Mouse (Mus musculus): ENCODE results near the gene Sdhaf2. TPM values are rescaled to one million over a fixed set of nuclear protein-coding genes. Genes with fewer than 3 reads are reported as not detected.

The Sdhaf2 gene
- total RNA-seq, 2 experiments from 2014 or later, result 52.9 to 53.4 TPM

DNA sequence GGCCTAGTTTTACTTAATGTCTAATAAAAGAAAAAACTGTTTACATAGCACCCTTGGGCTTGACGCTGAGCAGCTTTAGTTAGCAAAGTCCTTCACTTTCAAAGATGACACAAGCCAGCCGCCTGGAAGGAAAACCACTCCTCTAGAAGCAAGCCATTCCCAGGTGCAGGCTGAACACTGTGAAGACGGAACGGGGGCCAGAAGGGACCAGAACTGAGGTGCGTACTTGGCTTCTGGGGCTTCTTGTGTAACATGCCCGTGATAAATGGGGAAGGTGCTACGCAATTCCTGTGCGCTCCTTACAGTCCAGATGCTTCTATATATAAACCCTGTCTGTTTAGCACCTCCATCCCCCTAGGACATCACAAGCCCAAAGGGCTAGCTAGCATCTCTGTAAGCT lies 25.4 kb downstream of the Sdhaf2 start:
- no peak for DNase-seq (ENCODE audit: low spot score in 2 of 2)

DNA sequence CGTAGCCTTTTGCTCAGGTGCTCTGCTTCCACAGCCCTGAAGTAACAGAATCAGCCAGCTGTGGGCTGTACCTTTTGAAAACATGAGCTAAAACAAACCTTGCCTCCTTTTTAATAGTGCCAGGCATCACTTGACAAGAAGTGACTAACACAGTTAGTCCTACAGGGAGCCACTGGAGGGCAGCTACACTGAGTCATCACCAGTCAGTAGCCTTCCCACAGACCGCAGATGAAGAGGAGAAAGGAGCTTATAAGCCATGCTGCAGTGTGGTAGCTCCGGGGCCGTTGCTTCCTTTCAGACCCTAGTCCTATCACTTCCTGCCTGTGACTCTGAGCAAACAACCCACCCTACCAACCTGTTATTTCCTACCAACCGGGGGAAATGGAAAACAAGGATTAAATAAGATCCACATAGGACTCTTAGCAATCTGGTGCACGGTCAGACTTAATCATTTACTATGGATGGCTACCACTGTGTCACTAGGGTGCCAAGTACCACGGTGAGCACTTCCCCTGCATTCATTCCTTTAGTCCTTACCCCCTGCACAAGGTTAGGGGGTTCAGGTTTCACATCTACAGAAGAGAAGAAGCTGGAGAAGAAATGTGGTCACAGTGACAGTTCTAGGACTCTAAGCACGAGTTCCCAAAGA lies 28.3 kb downstream of the Sdhaf2 start:
- no peak for DNase-seq (ENCODE audit: low spot score in 2 of 2)

GRCm38 (mm10) chr19:10496976-10497375 lies 29.0 kb downstream of the Sdhaf2 start:
- DNase-seq (ENCODE audit: low spot score in 2 of 2), result no peak

GRCm38 (mm10) chr19:10495670-10496069 lies 30.3 kb downstream of the Sdhaf2 start:
- DNase-seq (ENCODE audit: low spot score in 2 of 2), result no peak

DNA sequence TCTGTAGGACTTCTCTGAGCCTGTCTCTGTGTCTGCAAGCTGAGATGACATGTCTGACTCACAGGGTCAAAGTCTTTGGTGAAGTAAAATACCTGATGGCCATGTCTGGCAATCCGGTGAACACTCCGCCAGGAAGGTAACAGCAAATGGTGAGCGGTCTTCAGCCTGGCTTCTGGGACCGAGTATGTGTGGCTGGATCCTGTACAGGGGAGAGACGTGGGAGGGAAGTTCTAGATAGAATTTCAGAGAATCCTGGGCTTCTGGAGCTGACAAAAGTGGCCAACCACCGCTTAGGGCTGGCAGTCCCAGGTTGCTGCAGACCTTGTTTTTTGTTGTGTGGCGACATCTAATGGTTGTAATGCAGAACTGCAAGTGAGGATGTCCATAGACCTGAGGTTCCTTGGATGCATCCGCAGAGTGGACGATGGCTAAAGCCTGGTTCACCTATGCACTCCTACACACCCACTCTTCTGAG lies 39.6 kb downstream of the Sdhaf2 start:
- DNase-seq (ENCODE audit: low spot score in 2 of 2), result peak; percentile 41 to 60

DNA sequence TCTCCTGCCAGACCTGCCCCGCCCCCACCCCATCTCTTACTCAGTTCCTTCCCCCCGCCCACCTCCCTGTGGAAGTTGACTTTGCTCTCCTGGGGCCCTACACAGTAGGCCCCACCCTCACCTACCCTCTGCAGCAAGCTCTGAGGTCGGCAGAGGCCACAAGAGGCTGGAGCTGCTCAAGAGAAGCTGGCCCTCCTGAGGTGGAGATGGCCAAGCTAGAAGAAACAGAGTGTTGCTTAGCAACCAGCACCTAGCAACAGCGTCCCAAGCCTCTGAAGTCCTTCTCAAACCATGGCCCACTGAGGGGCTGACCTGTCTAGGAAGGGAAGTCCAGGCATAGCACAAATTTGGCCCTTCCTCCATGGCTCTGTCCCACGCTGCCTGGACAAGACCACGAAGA lies 43.2 kb downstream of the Sdhaf2 start, which contains the start of gene Ppp1r32:
Ppp1r32 (minus strand) TSS at position 226 of the 400 bp plus-strand sequence.
- no peak for DNase-seq (ENCODE audit: low spot score in 2 of 2)

DNA sequence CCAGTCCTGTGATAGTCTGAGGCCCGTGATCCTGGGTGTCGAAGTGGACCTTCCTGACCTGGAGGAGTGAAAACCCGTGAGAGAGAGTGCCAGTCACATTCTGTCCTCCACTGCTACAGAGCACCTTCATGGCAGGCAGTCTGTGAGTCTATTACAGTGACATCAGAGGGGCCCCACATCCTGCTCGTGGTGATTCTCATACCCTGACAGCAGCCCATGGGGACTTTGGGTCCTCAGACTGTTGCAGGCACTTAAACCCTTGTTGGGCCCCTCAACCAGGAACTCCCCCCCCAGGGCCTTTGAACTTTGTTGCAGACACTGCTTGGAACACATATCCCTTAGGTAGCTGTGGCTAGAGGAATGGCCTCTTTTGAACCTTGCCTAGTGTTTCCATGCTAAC lies 46.4 kb downstream of the Sdhaf2 start:
- no peak for DNase-seq (ENCODE audit: low spot score in 2 of 2)

DNA sequence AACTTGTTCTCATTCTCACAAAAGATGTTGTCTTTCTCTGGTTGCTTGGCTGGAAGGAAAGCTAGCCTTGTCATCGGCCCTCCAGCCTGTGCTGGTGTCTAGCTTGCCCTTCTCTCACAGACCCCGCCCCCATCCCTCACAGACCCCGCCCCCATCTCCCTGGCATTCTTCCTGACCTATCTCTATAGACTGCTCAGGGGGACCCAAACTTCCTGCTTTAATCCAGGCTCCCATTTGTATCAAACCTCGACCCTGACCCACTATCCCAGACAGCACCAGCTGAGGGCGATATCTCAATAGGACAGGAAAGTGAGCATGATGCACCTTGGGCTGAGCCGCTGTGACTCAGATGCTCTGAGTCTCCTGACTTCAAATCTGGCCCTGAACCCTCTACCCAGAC lies 52.2 kb downstream of the Sdhaf2 start:
- no peak for DNase-seq (ENCODE audit: low spot score in 2 of 2)

- DNase-seq (ENCODE audit: low spot score in 2 of 2), result peak; percentile 41 to 68
These were observed 53.0 kb downstream of the Sdhaf2 start for GRCm38 (mm10) chr19:10472958-10473357.

GRCm38 (mm10) chr19:10469171-10469658 lies 56.7 kb downstream of the Sdhaf2 start:
- peak in 1 of 2 experiments; percentile 39 for DNase-seq (ENCODE audit: low spot score in 2 of 2)

DNA sequence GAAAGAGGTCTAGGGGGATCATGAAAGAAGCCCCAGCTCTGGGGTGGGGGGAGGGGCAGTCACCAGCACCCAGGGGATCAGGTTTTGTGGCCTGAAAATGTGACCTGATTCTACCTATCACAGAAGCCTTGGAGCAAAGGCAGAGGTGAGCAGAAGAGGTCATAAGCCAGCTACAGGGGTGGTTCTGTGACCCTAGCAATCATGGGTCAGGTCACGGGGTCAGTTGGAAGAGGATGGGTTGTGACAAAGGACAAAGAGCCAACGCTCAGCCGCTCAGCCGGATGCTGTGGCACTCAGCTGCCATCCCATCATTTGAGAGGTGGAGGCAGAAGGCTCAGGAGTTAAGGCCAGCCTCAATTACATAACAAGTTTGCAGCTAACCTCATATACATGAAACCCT lies 61.5 kb downstream of the Sdhaf2 start:
- DNase-seq (ENCODE audit: low spot score in 2 of 2), result no peak

- no peak for DNase-seq (ENCODE audit: low spot score in 2 of 2)
These were observed 64.4 kb downstream of the Sdhaf2 start for GRCm38 (mm10) chr19:10461584-10461983.

DNA sequence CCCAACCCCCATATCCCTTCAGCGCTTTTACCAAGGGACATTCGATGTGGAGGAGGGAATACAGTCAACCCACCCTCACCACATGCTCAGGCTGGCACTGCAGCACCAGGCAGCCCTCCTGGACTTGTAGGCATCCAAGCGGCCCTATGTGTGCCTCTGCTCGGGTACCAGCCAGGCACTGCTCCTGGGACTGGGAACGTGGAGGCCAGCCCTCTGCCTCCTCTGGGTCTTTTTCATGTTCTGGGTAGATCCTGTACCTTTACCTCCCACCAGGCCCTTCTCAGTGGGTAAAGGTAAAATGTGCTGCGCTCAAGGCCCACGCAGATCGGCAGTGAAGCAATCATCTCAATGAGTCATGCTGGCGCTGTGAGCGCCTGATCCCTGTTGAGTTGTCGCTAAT lies 66.0 kb downstream of the Sdhaf2 start:
- DNase-seq (ENCODE audit: low spot score in 2 of 2), result peak in 1 of 2 experiments; percentile 28

GRCm38 (mm10) chr19:10458096-10458495 lies 67.8 kb downstream of the Sdhaf2 start:
- DNase-seq (ENCODE audit: low spot score in 2 of 2), result peak; percentile 55 to 61

- DNase-seq (ENCODE audit: low spot score in 2 of 2), result peak in 1 of 2 experiments; percentile 29
These were observed 68.5 kb downstream of the Sdhaf2 start for GRCm38 (mm10) chr19:10457484-10457800.

DNA sequence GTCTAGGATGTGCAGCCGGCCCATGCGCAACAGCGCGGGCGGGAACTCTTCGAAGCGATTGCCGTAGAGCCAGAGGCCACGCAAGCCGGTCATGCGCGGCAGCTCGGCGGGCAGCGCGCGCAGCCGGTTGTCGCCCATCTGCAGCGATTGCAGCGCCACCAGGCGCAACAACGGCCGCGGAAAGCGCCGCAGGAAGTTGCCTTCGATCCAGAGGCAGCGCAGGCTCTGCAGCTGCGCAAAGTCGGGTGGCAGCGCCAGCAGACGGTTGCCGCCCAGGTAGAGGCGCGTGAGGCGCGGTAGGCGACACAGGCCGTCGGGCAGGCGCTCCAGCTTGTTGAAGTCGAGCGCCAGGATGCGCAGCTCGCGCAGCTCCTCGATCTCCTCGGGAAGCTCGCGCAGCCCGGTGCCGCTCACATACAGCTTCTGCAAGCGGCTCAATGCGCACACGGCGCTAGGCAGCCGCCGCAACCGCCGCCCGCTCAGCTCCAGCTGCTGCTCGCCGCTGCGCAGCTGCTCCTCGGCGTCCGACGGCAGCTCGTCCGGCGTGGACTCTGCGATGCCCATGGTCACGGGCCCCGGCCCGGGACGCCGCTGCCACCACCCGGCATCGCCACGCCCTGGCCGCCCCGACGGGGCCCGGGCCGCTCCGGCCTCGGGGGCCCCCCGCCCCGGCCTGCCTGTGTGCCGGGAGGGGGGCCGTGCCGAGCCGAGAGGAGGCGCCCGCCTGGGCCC lies 69.0 kb downstream of the Sdhaf2 start, which contains the start of gene Lrrc10b:
Lrrc10b (minus strand) TSS at position 722 of the 732 bp plus-strand sequence.
- peak; percentile 56 to 74 for DNase-seq (ENCODE audit: low spot score in 2 of 2)

GRCm38 (mm10) chr19:10455437-10455806 lies 70.5 kb downstream of the Sdhaf2 start:
- DNase-seq (ENCODE audit: low spot score in 2 of 2), result no peak

GRCm38 (mm10) chr19:10454718-10455436 lies 71.1 kb downstream of the Sdhaf2 start:
- DNase-seq (ENCODE audit: low spot score in 2 of 2), result no peak

Measured in left cerebral cortex, adult 18-20 months (tissue).